Mouse (Mus musculus): ENCODE data around the gene Atcay. TPM values are rescaled to one million over a fixed set of nuclear protein-coding genes. Genes with fewer than 3 reads are reported as not detected.
"Not testable (repeated sequence)": the region's sequence is repeated elsewhere in the genome, so short reads cannot be mapped to it uniquely, and the experiment has no call there.

Atcay gene
- polyA plus RNA-seq, 1 experiment from 2014 or later = 0.14 TPM

- Histone ChIP-seq H3K9me3 (ENCODE audit: low read length) (no peaks in the 10 kb centered on the region), H3K36me3 (ENCODE audit: insufficient read depth, low read length) (no peaks in the 10 kb centered on the region), H3K27me3 (ENCODE audit: insufficient read depth, low read length) (peaks cover 36% of the 10 kb centered on the region), H3K4me2 (replicated peaks; ENCODE audit: low read depth, low read length) (0 out of 2 replicates have a peak overlapping the region, but pooled peaks have one; percentile 10), H3K9ac (replicated peaks; ENCODE audit: low read length) (no peak overlapping the region), H3K27ac (ENCODE audit: low read length) (no peak overlapping the region), H3K4me3 (ENCODE audit: low read length) (no peak overlapping the region), H3K4me1 (ENCODE audit: insufficient read depth, low read length) (peaks cover 17% of the 10 kb centered on the region)
- 11% methylated on average over 20 of the region's 20 CpGs for WGBS
- no peak for ATAC-seq (ENCODE audit: low FRiP score, low TSS enrichment)
Measured at GRCm38 (mm10) chr10:81229735-81230437, 747 bp downstream of the Atcay start.

- H3K9ac ChIP-seq (replicated peaks; ENCODE audit: low read length); H3K27ac ChIP-seq (ENCODE audit: low read length); ATAC-seq (ENCODE audit: low FRiP score, low TSS enrichment); H3K9me3 ChIP-seq (ENCODE audit: low read length); H3K4me3 ChIP-seq (ENCODE audit: low read length); H3K4me2 ChIP-seq (replicated peaks; ENCODE audit: low read depth, low read length); H3K36me3 ChIP-seq (ENCODE audit: insufficient read depth, low read length); H3K4me1 ChIP-seq (ENCODE audit: insufficient read depth, low read length): not testable (repeated sequence)
- peaks cover 12% of the 10 kb centered on the region; the same call in 1 of the 2 replicates for H3K27me3 ChIP-seq (ENCODE audit: insufficient read depth, low read length)
- 42% methylated on average over 2 of the region's 2 CpGs for WGBS
Measured at GRCm38 (mm10) chr10:81223731-81224130, 6.9 kb downstream of the Atcay start.

- H3K36me3 ChIP-seq (ENCODE audit: insufficient read depth, low read length) = no peaks in the 10 kb centered on the region
- no peak overlapping the region for H3K4me3 ChIP-seq (ENCODE audit: low read length)
- H3K9me3 ChIP-seq (ENCODE audit: low read length) = no peaks in the 10 kb centered on the region
- no peak overlapping the region for H3K4me2 ChIP-seq (replicated peaks; ENCODE audit: low read depth, low read length)
- ATAC-seq (ENCODE audit: low FRiP score, low TSS enrichment) = no peak
- H3K9ac ChIP-seq (replicated peaks; ENCODE audit: low read length) = no peak overlapping the region
- no peaks in the 10 kb centered on the region for H3K4me1 ChIP-seq (ENCODE audit: insufficient read depth, low read length)
- H3K27me3 ChIP-seq (ENCODE audit: insufficient read depth, low read length) = peaks cover 7% of the 10 kb centered on the region; the same call in 1 of the 2 replicates
- no peak overlapping the region for H3K27ac ChIP-seq (ENCODE audit: low read length)
- 82% methylated on average over 5 of the region's 5 CpGs for WGBS
Measured at GRCm38 (mm10) chr10:81221402-81222015, 9.1 kb downstream of the Atcay start.

- Histone ChIP-seq H3K4me2 (replicated peaks; ENCODE audit: low read depth, low read length) (no peak overlapping the region), H3K36me3 (ENCODE audit: insufficient read depth, low read length) (no peaks in the 10 kb centered on the region), H3K9ac (replicated peaks; ENCODE audit: low read length) (no peak overlapping the region), H3K27ac (ENCODE audit: low read length) (no peak overlapping the region), H3K4me3 (ENCODE audit: low read length) (no peak overlapping the region), H3K4me1 (ENCODE audit: insufficient read depth, low read length) (no peaks in the 10 kb centered on the region), H3K9me3 (ENCODE audit: low read length) (no peaks in the 10 kb centered on the region), H3K27me3 (ENCODE audit: insufficient read depth, low read length) (peaks cover 7% of the 10 kb centered on the region; the same call in 1 of the 2 replicates)
- ATAC-seq (ENCODE audit: low FRiP score, low TSS enrichment) = no peak
- 35% methylated on average over 7 of the region's 7 CpGs for WGBS
Measured at GRCm38 (mm10) chr10:81217964-81218363, 12.7 kb downstream of the Atcay start.

- H3K36me3 ChIP-seq (ENCODE audit: insufficient read depth, low read length); ATAC-seq (ENCODE audit: low FRiP score, low TSS enrichment); H3K4me2 ChIP-seq (replicated peaks; ENCODE audit: low read depth, low read length); H3K4me1 ChIP-seq (ENCODE audit: insufficient read depth, low read length); H3K27ac ChIP-seq (ENCODE audit: low read length); H3K9ac ChIP-seq (replicated peaks; ENCODE audit: low read length); H3K27me3 ChIP-seq (ENCODE audit: insufficient read depth, low read length); H3K4me3 ChIP-seq (ENCODE audit: low read length); H3K9me3 ChIP-seq (ENCODE audit: low read length): not testable (repeated sequence)
- WGBS = 19% methylated on average over 1 of the region's 1 CpGs
Measured at GRCm38 (mm10) chr10:81217267-81217666, 13.4 kb downstream of the Atcay start.

- Histone ChIP-seq H3K4me2 (replicated peaks; ENCODE audit: low read depth, low read length) (no peak overlapping the region), H3K36me3 (ENCODE audit: insufficient read depth, low read length) (no peaks in the 10 kb centered on the region), H3K9me3 (ENCODE audit: low read length) (0 out of 2 replicates have a peak, but pooled peaks cover 5% of the 10 kb centered on the region), H3K27me3 (ENCODE audit: insufficient read depth, low read length) (peaks cover 7% of the 10 kb centered on the region; the same call in 1 of the 2 replicates), H3K4me3 (ENCODE audit: low read length) (no peak overlapping the region), H3K4me1 (ENCODE audit: insufficient read depth, low read length) (no peaks in the 10 kb centered on the region), H3K27ac (ENCODE audit: low read length) (no peak overlapping the region), H3K9ac (replicated peaks; ENCODE audit: low read length) (no peak overlapping the region)
- no peak for ATAC-seq (ENCODE audit: low FRiP score, low TSS enrichment)
- 88% methylated on average over 6 of the region's 6 CpGs for WGBS
Measured at GRCm38 (mm10) chr10:81216810-81217209, 13.8 kb downstream of the Atcay start.

GRCm38 (mm10) chr10:81216260-81216659 lies 14.4 kb downstream of the Atcay start:
- H3K27ac ChIP-seq (ENCODE audit: low read length) = no peak overlapping the region
- 84% methylated on average over 6 of the region's 6 CpGs for WGBS
- H3K4me3 ChIP-seq (ENCODE audit: low read length) = no peak overlapping the region
- H3K9ac ChIP-seq (replicated peaks; ENCODE audit: low read length) = no peak overlapping the region
- no peak overlapping the region for H3K4me2 ChIP-seq (replicated peaks; ENCODE audit: low read depth, low read length)
- ATAC-seq (ENCODE audit: low FRiP score, low TSS enrichment) = no peak
- H3K9me3 ChIP-seq (ENCODE audit: low read length) = 0 out of 2 replicates have a peak, but pooled peaks cover 5% of the 10 kb centered on the region
- H3K4me1 ChIP-seq (ENCODE audit: insufficient read depth, low read length) = no peaks in the 10 kb centered on the region
- H3K27me3 ChIP-seq (ENCODE audit: insufficient read depth, low read length) = peaks cover 7% of the 10 kb centered on the region; the same call in 1 of the 2 replicates
- no peaks in the 10 kb centered on the region for H3K36me3 ChIP-seq (ENCODE audit: insufficient read depth, low read length)

- WGBS = 93% methylated on average over 5 of the region's 5 CpGs
- no peak for ATAC-seq (ENCODE audit: low FRiP score, low TSS enrichment)
- H3K4me3 ChIP-seq (ENCODE audit: low read length) = no peak overlapping the region
Measured at GRCm38 (mm10) chr10:81210154-81210553, 20.5 kb downstream of the Atcay start.

GRCm38 (mm10) chr10:81204137-81204536 lies 26.5 kb downstream of the Atcay start:
- peaks cover 5% of the 10 kb centered on the region; the same call in 1 of the 2 replicates for H3K27me3 ChIP-seq (ENCODE audit: insufficient read depth, low read length)
- H3K9ac ChIP-seq (replicated peaks; ENCODE audit: low read length) = no peak overlapping the region
- no peak for ATAC-seq (ENCODE audit: low FRiP score, low TSS enrichment)
- H3K27ac ChIP-seq (ENCODE audit: low read length) = no peak overlapping the region
- 77% methylated on average over 4 of the region's 4 CpGs for WGBS
- H3K4me3 ChIP-seq (ENCODE audit: low read length) = no peak overlapping the region
- H3K4me1 ChIP-seq (ENCODE audit: insufficient read depth, low read length) = no peaks in the 10 kb centered on the region
- no peaks in the 10 kb centered on the region for H3K9me3 ChIP-seq (ENCODE audit: low read length)
- no peak overlapping the region for H3K4me2 ChIP-seq (replicated peaks; ENCODE audit: low read depth, low read length)
- H3K36me3 ChIP-seq (ENCODE audit: insufficient read depth, low read length) = no peaks in the 10 kb centered on the region

More at GRCm38 (mm10) chr10:81210154-81210553, 20.5 kb downstream of the Atcay start:
- Histone ChIP-seq H3K36me3 (ENCODE audit: insufficient read depth, low read length) (no peaks in the 10 kb centered on the region), H3K9me3 (ENCODE audit: low read length) (peaks cover 10% of the 10 kb centered on the region), H3K4me2 (replicated peaks; ENCODE audit: low read depth, low read length) (no peak overlapping the region), H3K9ac (replicated peaks; ENCODE audit: low read length) (no peak overlapping the region), H3K4me1 (ENCODE audit: insufficient read depth, low read length) (no peaks in the 10 kb centered on the region), H3K27me3 (ENCODE audit: insufficient read depth, low read length) (no peaks in the 10 kb centered on the region; the same call in 1 of the 2 replicates), H3K27ac (ENCODE audit: low read length) (no peak overlapping the region)

Data from kidney, embryonic 16.5 days (tissue).